Mouse (Mus musculus): ENCODE results near the gene Sh3bp4. TPM values are rescaled to one million over a fixed set of nuclear protein-coding genes. Genes with fewer than 3 reads are reported as not detected.

Sh3bp4 gene
- polyA plus RNA-seq, 1 experiment from 2014 or later, result 15.7 TPM

GRCm38 (mm10) chr1:89110767-89111534 is 40.7 kb downstream of the Sh3bp4 start:
- ATAC-seq (ENCODE audit: low FRiP score) (no peak), DNase-seq (ENCODE audit: low spot score) (no peak)
- Histone ChIP-seq H3K4me3 (replicated peaks; ENCODE audit: low read length) (no peak overlapping the region), H3K36me3 (replicated peaks; ENCODE audit: control insufficient read depth, insufficient read depth) (no peaks in the 10 kb centered on the region), H3K4me2 (replicated peaks) (no peak overlapping the region), H3K27ac (no peak overlapping the region), H3K9me3 (ENCODE audit: control insufficient read depth, low read length) (no peaks in the 10 kb centered on the region), H3K9ac (no peak overlapping the region), H3K4me1 (replicated peaks; ENCODE audit: control insufficient read depth, insufficient read depth, low read length) (peaks cover 17% of the 10 kb centered on the region), H3K27me3 (ENCODE audit: control insufficient read depth, insufficient read depth, low read length) (no peaks in the 10 kb centered on the region)
- WGBS, result 84% methylated on average over 6 of the region's 6 CpGs

GRCm38 (mm10) chr1:89112544-89112943 is 42.3 kb downstream of the Sh3bp4 start:
- no peak for DNase-seq (ENCODE audit: low spot score)
- WGBS, result 77% methylated on average over 1 of the region's 1 CpGs

GRCm38 (mm10) chr1:89113731-89114130 is 43.5 kb downstream of the Sh3bp4 start:
- Histone ChIP-seq H3K27ac (no peak overlapping the region), H3K4me2 (replicated peaks) (no peak overlapping the region), H3K9ac (no peak overlapping the region), H3K4me3 (replicated peaks; ENCODE audit: low read length) (no peak overlapping the region), H3K9me3 (ENCODE audit: control insufficient read depth, low read length) (no peaks in the 10 kb centered on the region), H3K36me3 (replicated peaks; ENCODE audit: control insufficient read depth, insufficient read depth) (no peaks in the 10 kb centered on the region), H3K4me1 (replicated peaks; ENCODE audit: control insufficient read depth, insufficient read depth, low read length) (peaks cover 1% of the 10 kb centered on the region), H3K27me3 (ENCODE audit: control insufficient read depth, insufficient read depth, low read length) (no peaks in the 10 kb centered on the region)
- WGBS, result 96% methylated on average over 3 of the region's 3 CpGs
- ATAC-seq (ENCODE audit: low FRiP score) (no peak), DNase-seq (ENCODE audit: low spot score) (no peak)

More at GRCm38 (mm10) chr1:89112544-89112943, 42.3 kb downstream of the Sh3bp4 start:
- no peak overlapping the region for H3K4me2 ChIP-seq (replicated peaks)
- H3K9ac ChIP-seq, result no peak overlapping the region
- ATAC-seq (ENCODE audit: low FRiP score), result no peak
- H3K4me3 ChIP-seq (replicated peaks; ENCODE audit: low read length), result no peak overlapping the region
- peaks cover 11% of the 10 kb centered on the region for H3K4me1 ChIP-seq (replicated peaks; ENCODE audit: control insufficient read depth, insufficient read depth, low read length)
- H3K27me3 ChIP-seq (ENCODE audit: control insufficient read depth, insufficient read depth, low read length), result no peaks in the 10 kb centered on the region
- H3K36me3 ChIP-seq (replicated peaks; ENCODE audit: control insufficient read depth, insufficient read depth), result no peaks in the 10 kb centered on the region
- no peaks in the 10 kb centered on the region for H3K9me3 ChIP-seq (ENCODE audit: control insufficient read depth, low read length)
- no peak overlapping the region for H3K27ac ChIP-seq

- no peak overlapping the region for H3K4me2 ChIP-seq (replicated peaks)
- H3K4me3 ChIP-seq (replicated peaks; ENCODE audit: low read length), result no peak overlapping the region
- no peak overlapping the region for H3K9ac ChIP-seq
- no peaks in the 10 kb centered on the region for H3K36me3 ChIP-seq (replicated peaks; ENCODE audit: control insufficient read depth, insufficient read depth)
- no peak for DNase-seq (ENCODE audit: low spot score)
- no peaks in the 10 kb centered on the region for H3K4me1 ChIP-seq (replicated peaks; ENCODE audit: control insufficient read depth, insufficient read depth, low read length)
- no peaks in the 10 kb centered on the region for H3K27me3 ChIP-seq (ENCODE audit: control insufficient read depth, insufficient read depth, low read length)
- ATAC-seq (ENCODE audit: low FRiP score), result no peak
- no peak overlapping the region for H3K27ac ChIP-seq
- WGBS, result 75% methylated on average over 5 of the region's 5 CpGs
- no peaks in the 10 kb centered on the region for H3K9me3 ChIP-seq (ENCODE audit: control insufficient read depth, low read length)
These were observed 46.8 kb downstream of the Sh3bp4 start for GRCm38 (mm10) chr1:89117062-89117461.

- Histone ChIP-seq H3K4me2 (replicated peaks) (no peak overlapping the region), H3K9ac (no peak overlapping the region), H3K4me3 (replicated peaks; ENCODE audit: low read length) (no peak overlapping the region), H3K9me3 (ENCODE audit: control insufficient read depth, low read length) (no peaks in the 10 kb centered on the region), H3K36me3 (replicated peaks; ENCODE audit: control insufficient read depth, insufficient read depth) (no peaks in the 10 kb centered on the region), H3K4me1 (replicated peaks; ENCODE audit: control insufficient read depth, insufficient read depth, low read length) (no peaks in the 10 kb centered on the region), H3K27ac (no peak overlapping the region), H3K27me3 (ENCODE audit: control insufficient read depth, insufficient read depth, low read length) (no peaks in the 10 kb centered on the region)
- ATAC-seq (ENCODE audit: low FRiP score), result no peak
- no peak for DNase-seq (ENCODE audit: low spot score)
- 86% methylated on average over 3 of the region's 3 CpGs for WGBS
These were observed 47.9 kb downstream of the Sh3bp4 start for GRCm38 (mm10) chr1:89118076-89118475.

GRCm38 (mm10) chr1:89118836-89119235 is 48.6 kb downstream of the Sh3bp4 start:
- Histone ChIP-seq H3K27ac (no peak overlapping the region), H3K9me3 (ENCODE audit: control insufficient read depth, low read length) (no peaks in the 10 kb centered on the region), H3K4me1 (replicated peaks; ENCODE audit: control insufficient read depth, insufficient read depth, low read length) (no peaks in the 10 kb centered on the region), H3K4me2 (replicated peaks) (no peak overlapping the region), H3K36me3 (replicated peaks; ENCODE audit: control insufficient read depth, insufficient read depth) (no peaks in the 10 kb centered on the region), H3K4me3 (replicated peaks; ENCODE audit: low read length) (no peak overlapping the region), H3K27me3 (ENCODE audit: control insufficient read depth, insufficient read depth, low read length) (no peaks in the 10 kb centered on the region), H3K9ac (no peak overlapping the region)
- ATAC-seq (ENCODE audit: low FRiP score) (no peak), DNase-seq (ENCODE audit: low spot score) (no peak)
- 89% methylated on average over 5 of the region's 5 CpGs for WGBS

- Histone ChIP-seq H3K4me1 (replicated peaks; ENCODE audit: control insufficient read depth, insufficient read depth, low read length) (no peaks in the 10 kb centered on the region), H3K4me3 (replicated peaks; ENCODE audit: low read length) (no peak overlapping the region), H3K27me3 (ENCODE audit: control insufficient read depth, insufficient read depth, low read length) (no peaks in the 10 kb centered on the region), H3K9ac (no peak overlapping the region), H3K36me3 (replicated peaks; ENCODE audit: control insufficient read depth, insufficient read depth) (no peaks in the 10 kb centered on the region), H3K4me2 (replicated peaks) (no peak overlapping the region), H3K27ac (no peak overlapping the region), H3K9me3 (ENCODE audit: control insufficient read depth, low read length) (no peaks in the 10 kb centered on the region)
- no peak for DNase-seq (ENCODE audit: low spot score)
- ATAC-seq (ENCODE audit: low FRiP score), result no peak
- 60% methylated on average over 4 of the region's 4 CpGs for whole genome bisulfite sequencing
These were observed 50.1 kb downstream of the Sh3bp4 start for GRCm38 (mm10) chr1:89120290-89120689.

GRCm38 (mm10) chr1:89121466-89121865 is 51.3 kb downstream of the Sh3bp4 start:
- Histone ChIP-seq H3K4me3 (replicated peaks; ENCODE audit: low read length) (no peak overlapping the region), H3K36me3 (replicated peaks; ENCODE audit: control insufficient read depth, insufficient read depth) (no peaks in the 10 kb centered on the region), H3K9ac (no peak overlapping the region), H3K27ac (no peak overlapping the region), H3K27me3 (ENCODE audit: control insufficient read depth, insufficient read depth, low read length) (no peaks in the 10 kb centered on the region), H3K4me2 (replicated peaks) (no peak overlapping the region), H3K4me1 (replicated peaks; ENCODE audit: control insufficient read depth, insufficient read depth, low read length) (no peaks in the 10 kb centered on the region), H3K9me3 (ENCODE audit: control insufficient read depth, low read length) (no peaks in the 10 kb centered on the region)
- DNase-seq (ENCODE audit: low spot score), result no peak
- no peak for ATAC-seq (ENCODE audit: low FRiP score)
- WGBS, result 74% methylated on average over 8 of the region's 8 CpGs

GRCm38 (mm10) chr1:89122376-89122775 is 52.2 kb downstream of the Sh3bp4 start:
- no peak for DNase-seq (ENCODE audit: low spot score)
- Histone ChIP-seq H3K27ac (no peak overlapping the region), H3K36me3 (replicated peaks; ENCODE audit: control insufficient read depth, insufficient read depth) (no peaks in the 10 kb centered on the region), H3K9me3 (ENCODE audit: control insufficient read depth, low read length) (no peaks in the 10 kb centered on the region), H3K4me2 (replicated peaks) (no peak overlapping the region), H3K4me3 (replicated peaks; ENCODE audit: low read length) (no peak overlapping the region), H3K9ac (no peak overlapping the region), H3K4me1 (replicated peaks; ENCODE audit: control insufficient read depth, insufficient read depth, low read length) (no peaks in the 10 kb centered on the region), H3K27me3 (ENCODE audit: control insufficient read depth, insufficient read depth, low read length) (no peaks in the 10 kb centered on the region)
- no peak for ATAC-seq (ENCODE audit: low FRiP score)
- WGBS, result 82% methylated on average over 5 of the region's 5 CpGs

GRCm38 (mm10) chr1:89124076-89124475 is 53.9 kb downstream of the Sh3bp4 start:
- Histone ChIP-seq H3K4me1 (replicated peaks; ENCODE audit: control insufficient read depth, insufficient read depth, low read length) (no peaks in the 10 kb centered on the region), H3K9ac (no peak overlapping the region), H3K4me2 (replicated peaks) (no peak overlapping the region), H3K9me3 (ENCODE audit: control insufficient read depth, low read length) (no peaks in the 10 kb centered on the region), H3K27ac (no peak overlapping the region), H3K4me3 (replicated peaks; ENCODE audit: low read length) (no peak overlapping the region), H3K27me3 (ENCODE audit: control insufficient read depth, insufficient read depth, low read length) (no peaks in the 10 kb centered on the region), H3K36me3 (replicated peaks; ENCODE audit: control insufficient read depth, insufficient read depth) (no peaks in the 10 kb centered on the region)
- DNase-seq (ENCODE audit: low spot score) (no peak), ATAC-seq (ENCODE audit: low FRiP score) (no peak)
- WGBS, result 96% methylated on average over 7 of the region's 7 CpGs

All from hindbrain, embryonic 14.5 days (tissue).